Mouse (Mus musculus) G1E (cell line): ENCODE measurements around the gene Inafm2. TPM values are rescaled to one million over a fixed set of nuclear protein-coding genes. Genes with fewer than 3 reads are reported as not detected.

ENCODE experiments used
- ATAC-seq: 2 replicates; pipeline ENCODE4 v1.8.0; 2016; ENCODE audit warnings: mild to moderate bottlenecking; ENCODE audit not compliant: insufficient number of reproducible peaks, poor library complexity, low FRiP score, severe bottlenecking; ENCODE audit errors: extremely low read depth
- DNase-seq: peaks from one replicate; pipeline ENCODE4 v3.0.0; 2012; ENCODE audit warnings: low spot score
- H3K27me3 ChIP-seq: 2 replicates; pipeline ENCODE4 v1.6.1; 2012; ENCODE audit warnings: mild to moderate bottlenecking, low read length, inconsistent platforms; ENCODE audit not compliant: insufficient read depth
- H3K36me3 ChIP-seq: replicated peaks from 2 replicates; pipeline ENCODE3; 2012; ENCODE audit warnings: mild to moderate bottlenecking, inconsistent platforms
- H3K4me1 ChIP-seq: 2 replicates; pipeline ENCODE4 v1.6.1; 2012; ENCODE audit warnings: low read depth, low read length, inconsistent platforms, mixed read lengths; ENCODE audit not compliant: insufficient read depth
- H3K4me3 ChIP-seq: 2 replicates; pipeline ENCODE4 v1.5.1; 2012; ENCODE audit warnings: low read depth, mild to moderate bottlenecking, inconsistent platforms, low read length, moderate library complexity, mixed read lengths
- H3K9me3 ChIP-seq: replicated peaks from 2 replicates; pipeline ENCODE4 v1.6.1; 2012; ENCODE audit warnings: inconsistent platforms
- CTCF ChIP-seq: IDR thresholded peaks from 2 replicates; pipeline ENCODE4 v1.5.1; 2012; ENCODE audit warnings: low read depth, low read length, inconsistent platforms, mixed read lengths
- GATA1 ChIP-seq: IDR thresholded peaks from 2 replicates; pipeline ENCODE4 v1.6.1; 2012; ENCODE audit warnings: borderline replicate concordance, low read length, inconsistent platforms, mixed read lengths
- GATA2 ChIP-seq: IDR thresholded peaks from 2 replicates; pipeline ENCODE4 v1.6.1; 2012; ENCODE audit warnings: low read depth, low read length, inconsistent platforms, borderline replicate concordance
- POLR2AphosphoS5 ChIP-seq: IDR thresholded peaks from 2 replicates; pipeline ENCODE4 v1.6.1; 2012; ENCODE audit warnings: low read depth, low read length, inconsistent platforms; ENCODE audit not compliant: insufficient replicate concordance
- TAL1 ChIP-seq: conservative IDR thresholded peaks from 2 replicates; pipeline ENCODE4 v1.6.1; 2012; ENCODE audit warnings: low read depth, low read length, inconsistent platforms, mixed read lengths
- polyA plus RNA-seq: library from polyadenylated mRNA; stranded (reverse); fragments of >175 nt; gene quantifications from 2 replicates; pipeline ENCODE4 v1.2.3, GENCODE M21; 2012
- total RNA-seq, 2 experiments: library from RNA; stranded (forward) in 1 of 2; stranded (reverse) in 1 of 2; fragments of 200-1000 nt in 1 of 2; fragments of >200 nt in 1 of 2; fragmentation: Nextera tagmentation in 1 of 2; gene quantifications; 2 replicates each; pipeline ENCODE4 v1.2.3; 2014 to 2017

Inafm2 gene
- total and polyA plus RNA-seq, 3 experiments, result 14.8 to 24.8 (median 21.0) TPM

DNA sequence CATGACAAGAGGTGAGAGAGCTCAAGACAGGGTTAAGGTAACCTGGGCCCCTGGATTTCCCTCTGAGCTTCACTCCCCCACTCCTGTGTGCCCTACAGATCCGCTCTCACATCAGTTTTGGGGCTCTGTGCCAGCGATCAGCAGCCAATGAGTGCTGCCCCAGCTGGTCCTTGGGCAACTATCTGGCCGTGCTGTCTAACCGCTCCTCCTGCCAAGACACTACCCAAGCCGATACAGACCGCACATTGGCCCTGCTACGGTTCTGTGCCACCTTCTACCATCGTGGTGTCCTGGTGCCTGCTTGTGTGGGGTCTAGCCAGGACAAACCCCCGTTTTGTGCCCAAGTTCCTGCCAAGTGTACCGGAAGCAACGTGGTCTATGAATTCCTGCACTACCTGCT is 43.9 kb downstream of the Inafm2 start:
- no peaks in the 10 kb centered on the region for H3K9me3 ChIP-seq
- no peak for DNase-seq
- no peak overlapping the region for H3K4me3 ChIP-seq
- H3K4me1 ChIP-seq, result peaks cover 6% of the 10 kb centered on the region
- no peak for TF ChIP-seq GATA2
- no peak for TF ChIP-seq CTCF
- TF ChIP-seq TAL1, result no peak
- TF ChIP-seq POLR2AphosphoS5, result no peak
- TF ChIP-seq GATA1, result no peak
- ATAC-seq, result no peak
- H3K36me3 ChIP-seq, result no peaks in the 10 kb centered on the region
- peaks cover 56% of the 10 kb centered on the region for H3K27me3 ChIP-seq

- Histone ChIP-seq H3K4me3 (no peak overlapping the region), H3K27me3 (peaks cover 55% of the 10 kb centered on the region), H3K9me3 (no peaks in the 10 kb centered on the region), H3K4me1 (peaks cover 6% of the 10 kb centered on the region), H3K36me3 (no peaks in the 10 kb centered on the region)
- TF ChIP-seq POLR2AphosphoS5, result no peak
- TF ChIP-seq GATA1, result no peak
- TF ChIP-seq GATA2, result no peak
- TF ChIP-seq TAL1, result no peak
- no peak for TF ChIP-seq CTCF
- DNase-seq (no peak), ATAC-seq (no peak)
Measured at GRCm38 (mm10) chr2:118790221-118790550, 44.6 kb downstream of the Inafm2 start.

DNA sequence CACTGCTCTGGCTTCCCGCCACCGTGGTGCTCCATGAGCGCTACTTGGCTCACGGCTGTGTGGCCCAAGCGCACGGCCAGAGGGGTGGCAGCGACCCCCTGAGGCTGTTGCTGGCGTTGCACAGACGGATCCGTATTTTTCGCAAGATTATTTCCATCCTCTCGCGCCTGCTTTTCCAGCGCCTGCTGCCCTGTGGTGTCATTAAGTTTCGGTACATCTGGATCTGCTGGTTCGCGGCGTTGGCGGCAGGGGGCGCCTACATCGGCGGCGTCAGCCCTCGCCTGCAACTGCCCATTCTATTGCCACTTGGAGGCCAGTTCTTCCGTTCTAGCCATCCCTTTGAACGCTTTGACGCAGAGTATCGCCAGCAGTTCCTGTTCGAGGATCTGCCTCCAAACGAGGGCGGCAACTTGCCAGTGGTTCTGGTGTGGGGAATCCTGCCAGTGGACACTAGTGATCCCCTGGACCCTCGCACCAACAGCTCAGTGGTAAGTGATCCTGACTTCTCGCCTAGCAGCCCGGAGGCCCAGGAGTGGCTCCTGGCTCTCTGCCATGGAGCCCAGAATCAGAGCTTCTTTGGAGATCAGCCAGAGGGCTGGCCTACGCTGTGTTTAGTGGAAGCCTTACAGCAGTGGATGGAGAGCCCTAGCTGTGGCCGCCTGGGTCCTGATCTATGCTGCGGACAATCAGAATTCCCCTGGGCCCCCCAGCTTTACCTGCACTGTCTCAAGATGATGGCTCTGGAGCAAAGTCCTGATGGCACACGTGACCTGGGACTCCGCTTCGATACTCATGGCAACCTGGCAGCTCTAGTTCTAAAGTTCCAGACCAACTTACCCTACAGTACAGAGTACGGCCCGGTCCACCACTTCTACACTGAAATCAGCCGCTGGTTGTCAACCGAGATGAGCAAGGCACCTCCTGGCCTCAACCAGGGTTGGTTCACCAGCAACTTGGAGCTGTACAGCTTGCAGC is 45.3 kb downstream of the Inafm2 start:
- DNase-seq (no peak), ATAC-seq (no peak)
- Histone ChIP-seq H3K4me1 (peaks cover 6% of the 10 kb centered on the region), H3K27me3 (peaks cover 58% of the 10 kb centered on the region), H3K9me3 (no peaks in the 10 kb centered on the region), H3K4me3 (no peak overlapping the region), H3K36me3 (no peaks in the 10 kb centered on the region)
- TF ChIP-seq GATA1, result no peak
- no peak for TF ChIP-seq POLR2AphosphoS5
- no peak for TF ChIP-seq TAL1
- no peak for TF ChIP-seq GATA2
- TF ChIP-seq CTCF, result no peak

- peaks cover 2% of the 10 kb centered on the region; the same call in 1 of the 2 replicates for H3K4me1 ChIP-seq
Measured at GRCm38 (mm10) chr2:118791591-118792258, 46.2 kb downstream of the Inafm2 start.

DNA sequence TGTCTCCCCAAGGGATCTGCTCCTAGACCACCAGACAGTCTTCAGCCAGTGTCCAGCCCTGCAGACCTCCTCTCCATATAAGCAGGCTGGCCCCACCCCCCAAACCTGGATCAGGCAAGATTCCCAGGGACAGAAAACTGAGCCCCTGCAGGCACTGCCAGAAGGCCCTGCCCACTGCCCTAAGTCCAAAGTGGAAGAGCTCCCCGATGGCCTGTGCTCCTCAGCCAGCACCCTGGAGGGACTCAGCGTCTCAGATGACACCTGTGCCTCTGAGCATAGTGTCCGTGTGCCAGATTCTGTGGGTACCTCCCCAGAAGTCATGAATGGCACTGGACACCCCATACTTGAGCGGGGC is 46.7 kb downstream of the Inafm2 start:
- Histone ChIP-seq H3K36me3 (no peaks in the 10 kb centered on the region), H3K9me3 (no peaks in the 10 kb centered on the region), H3K27me3 (peaks cover 64% of the 10 kb centered on the region), H3K4me3 (no peak overlapping the region), H3K4me1 (peaks cover 2% of the 10 kb centered on the region; the same call in 1 of the 2 replicates)
- DNase-seq, result no peak
- no peak for TF ChIP-seq POLR2AphosphoS5
- no peak for ATAC-seq

More at GRCm38 (mm10) chr2:118791591-118792258, 46.2 kb downstream of the Inafm2 start:
- TF ChIP-seq GATA1 (no peak), CTCF (no peak), GATA2 (no peak), TAL1 (no peak), POLR2AphosphoS5 (no peak)
- Histone ChIP-seq H3K27me3 (peaks cover 62% of the 10 kb centered on the region), H3K36me3 (no peaks in the 10 kb centered on the region), H3K9me3 (no peaks in the 10 kb centered on the region), H3K4me3 (no peak overlapping the region)
- ATAC-seq, result no peak
- no peak for DNase-seq

- no peak for TF ChIP-seq CTCF
- TF ChIP-seq GATA1, result no peak
- TF ChIP-seq TAL1, result no peak
- TF ChIP-seq GATA2, result no peak
- TF ChIP-seq POLR2AphosphoS5, result no peak
- H3K27me3 ChIP-seq, result peaks cover 65% of the 10 kb centered on the region
- no peak for ATAC-seq
- H3K4me3 ChIP-seq, result no peak overlapping the region
- no peaks in the 10 kb centered on the region for H3K36me3 ChIP-seq
- peaks cover 2% of the 10 kb centered on the region; the same call in 1 of the 2 replicates for H3K4me1 ChIP-seq
- DNase-seq, result no peak
- H3K9me3 ChIP-seq, result peaks cover 2% of the 10 kb centered on the region; the same call in 1 of the 2 replicates
Measured at GRCm38 (mm10) chr2:118793636-118794035, 48.1 kb downstream of the Inafm2 start.

Other genes with a start within 250 kb of the Inafm2 start
- gene Bmf, start 196.1 kb upstream of the Inafm2 start, total RNA-seq (2014; fragmentation: Nextera tagmentation), result not detected in 2 replicates
- gene Bmf, start 196.1 kb upstream of the Inafm2 start, total RNA-seq (2017), result 0.16 TPM in 1 of 2 replicates, not detected in the other
- 0.17 TPM in 1 of 2 replicates, not detected in the other for gene Bmf, start 196.1 kb upstream of the Inafm2 start, polyA plus RNA-seq
- 69.8 and 75.1 TPM in 2 replicates for gene Bub1b, start 147.5 kb upstream of the Inafm2 start, total RNA-seq (2014; fragmentation: Nextera tagmentation)
- gene Bub1b, start 147.5 kb upstream of the Inafm2 start, total RNA-seq (2017), result 110 and 126 TPM in 2 replicates
- 21.1 and 26.3 TPM in 2 replicates for gene Bub1b, start 147.5 kb upstream of the Inafm2 start, polyA plus RNA-seq
- gene Pak6, start 82.5 kb upstream of the Inafm2 start, total RNA-seq (2014; fragmentation: Nextera tagmentation), result 7.9 and 9.6 TPM in 2 replicates
- gene Pak6, start 82.5 kb upstream of the Inafm2 start, total RNA-seq (2017), result 6.2 and 10.0 TPM in 2 replicates
- gene Pak6, start 82.5 kb upstream of the Inafm2 start, polyA plus RNA-seq, result 28.0 and 34.2 TPM in 2 replicates
- 0.15 TPM in 1 of 2 replicates, not detected in the other for gene Ankrd63, start 41.8 kb upstream of the Inafm2 start, total RNA-seq (2014; fragmentation: Nextera tagmentation)
- under 0.01 and 0.05 TPM in 2 replicates for gene Ankrd63, start 41.8 kb upstream of the Inafm2 start, total RNA-seq (2017)
- gene Ankrd63, start 41.8 kb upstream of the Inafm2 start, polyA plus RNA-seq, result not detected in 2 replicates
- 25.6 and 30.6 TPM in 2 replicates for gene Plcb2, start 17.3 kb upstream of the Inafm2 start, total RNA-seq (2014; fragmentation: Nextera tagmentation)
- gene Plcb2, start 17.3 kb upstream of the Inafm2 start, total RNA-seq (2017), result 7.3 and 8.5 TPM in 2 replicates
- gene Plcb2, start 17.3 kb upstream of the Inafm2 start, polyA plus RNA-seq, result 4.5 and 5.4 TPM in 2 replicates
- not detected in 2 replicates for gene Ccdc9b, start 16.9 kb downstream of the Inafm2 start, total RNA-seq (2014; fragmentation: Nextera tagmentation)
- gene Ccdc9b, start 16.9 kb downstream of the Inafm2 start, total RNA-seq (2017), result 0.05 and 0.06 TPM in 2 replicates
- gene Ccdc9b, start 16.9 kb downstream of the Inafm2 start, polyA plus RNA-seq, result not detected in 2 replicates
- not detected in 2 replicates for gene Phgr1, start 27.0 kb downstream of the Inafm2 start, total RNA-seq (2014; fragmentation: Nextera tagmentation)
- gene Phgr1, start 27.0 kb downstream of the Inafm2 start, total RNA-seq (2017), result not detected in 2 replicates
- not detected in 2 replicates for gene Phgr1, start 27.0 kb downstream of the Inafm2 start, polyA plus RNA-seq
- gene Disp2, start 34.0 kb downstream of the Inafm2 start, total RNA-seq (2014; fragmentation: Nextera tagmentation), result not detected in 2 replicates
- 0.16 and 0.17 TPM in 2 replicates for gene Disp2, start 34.0 kb downstream of the Inafm2 start, total RNA-seq (2017)
- 0.03 and 0.04 TPM in 2 replicates for gene Disp2, start 34.0 kb downstream of the Inafm2 start, polyA plus RNA-seq
- 40.6 and 65.7 TPM in 2 replicates for gene Knstrn, start 68.2 kb downstream of the Inafm2 start, total RNA-seq (2014; fragmentation: Nextera tagmentation)
- gene Knstrn, start 68.2 kb downstream of the Inafm2 start, total RNA-seq (2017), result 78.0 and 98.1 TPM in 2 replicates
- gene Knstrn, start 68.2 kb downstream of the Inafm2 start, polyA plus RNA-seq, result 86.4 and 137 TPM in 2 replicates
- gene Ivd, start 116.2 kb downstream of the Inafm2 start, total RNA-seq (2014; fragmentation: Nextera tagmentation), result 13.4 and 18.5 TPM in 2 replicates
- 22.2 and 25.4 TPM in 2 replicates for gene Ivd, start 116.2 kb downstream of the Inafm2 start, total RNA-seq (2017)
- 11.4 and 11.5 TPM in 2 replicates for gene Ivd, start 116.2 kb downstream of the Inafm2 start, polyA plus RNA-seq
- gene Bahd1, start 154.6 kb downstream of the Inafm2 start, total RNA-seq (2014; fragmentation: Nextera tagmentation), result 38.2 and 53.9 TPM in 2 replicates
- 11.0 and 12.5 TPM in 2 replicates for gene Bahd1, start 154.6 kb downstream of the Inafm2 start, total RNA-seq (2017)
- gene Bahd1, start 154.6 kb downstream of the Inafm2 start, polyA plus RNA-seq, result 135 and 153 TPM in 2 replicates
- gene Chst14, start 180.7 kb downstream of the Inafm2 start, total RNA-seq (2014; fragmentation: Nextera tagmentation), result 2.5 and 4.3 TPM in 2 replicates
- 1.2 and 1.3 TPM in 2 replicates for gene Chst14, start 180.7 kb downstream of the Inafm2 start, total RNA-seq (2017)
- gene Chst14, start 180.7 kb downstream of the Inafm2 start, polyA plus RNA-seq, result 4.9 and 7.0 TPM in 2 replicates